Mouse (Mus musculus) spleen, adult 2 months (tissue): ENCODE measurements around the gene Enpp7.

Experiments used
- CTCF ChIP-seq: fragments of 200-500 bp; IDR thresholded peaks from 2 replicates; pipeline ENCODE4 v1.5.1; 2011; ENCODE audit warnings: mild to moderate bottlenecking, inconsistent platforms; ENCODE audit not compliant: insufficient read depth, insufficient read length, insufficient replicate concordance; ENCODE audit errors: extremely low read depth
- POLR2A ChIP-seq: fragments of 200-500 bp; IDR thresholded peaks from 2 replicates; pipeline ENCODE4 v1.6.1; 2011; ENCODE audit warnings: low read depth, low read length, inconsistent platforms

DNA sequence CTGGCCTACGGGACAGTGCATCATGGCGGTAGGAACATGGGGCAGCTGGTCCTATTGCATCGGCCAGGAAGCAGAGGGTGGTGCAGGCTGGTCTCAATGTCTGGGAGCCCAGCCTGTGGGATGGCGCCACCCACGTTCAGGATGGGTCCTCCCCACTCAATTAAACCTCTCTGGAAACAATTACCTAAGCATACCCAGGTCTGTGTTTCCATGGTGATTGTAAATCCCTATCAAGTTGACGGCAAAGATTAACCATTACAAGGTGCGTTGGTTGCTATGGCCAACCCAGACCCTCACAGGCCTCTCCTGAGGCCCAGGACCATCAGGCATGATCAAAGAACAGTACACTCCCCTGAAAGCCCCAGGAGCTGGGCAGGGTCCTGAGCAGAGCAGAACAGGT is 22.9 kb upstream of the Enpp7 start:
- TF ChIP-seq CTCF (no peak), POLR2A (no peak)
